Mouse (Mus musculus): ENCODE measurements around the gene Fam71a.

The Fam71a gene

GRCm38 (mm10) chr1:191164717-191165116, at the start of gene Fam71a:
Gene Fam71a (minus strand): TSS chr1:191164817.
- no peak for DNase-seq

GRCm38 (mm10) chr1:191211096-191211495, 46.5 kb upstream of the Fam71a start:
- DNase-seq = no peak

GRCm38 (mm10) chr1:191205791-191206190, 41.2 kb upstream of the Fam71a start:
- no peak for DNase-seq

- no peak for DNase-seq
Measured at GRCm38 (mm10) chr1:191204876-191205275, 40.3 kb upstream of the Fam71a start.

- DNase-seq = peak; percentile 35
Measured at GRCm38 (mm10) chr1:191203496-191203895, 38.9 kb upstream of the Fam71a start.

- DNase-seq = no peak
Measured at GRCm38 (mm10) chr1:191202208-191202952, 37.8 kb upstream of the Fam71a start.

GRCm38 (mm10) chr1:191200816-191201602, 36.4 kb upstream of the Fam71a start:
- DNase-seq = no peak

- DNase-seq = no peak
Measured at GRCm38 (mm10) chr1:191197916-191198315, 33.3 kb upstream of the Fam71a start.

GRCm38 (mm10) chr1:191196016-191196415, 31.4 kb upstream of the Fam71a start:
- DNase-seq = peak; percentile 38

- peak; percentile 31 for DNase-seq
Measured at GRCm38 (mm10) chr1:191193657-191194424, 29.2 kb upstream of the Fam71a start.

GRCm38 (mm10) chr1:191192751-191193150, 28.1 kb upstream of the Fam71a start:
- no peak for DNase-seq

GRCm38 (mm10) chr1:191192213-191192612, 27.6 kb upstream of the Fam71a start:
- no peak for DNase-seq

GRCm38 (mm10) chr1:191189671-191190372, 25.2 kb upstream of the Fam71a start:
- DNase-seq = no peak

GRCm38 (mm10) chr1:191186386-191186770, 21.8 kb upstream of the Fam71a start:
- peak; percentile 61 for DNase-seq

- DNase-seq = no peak
Measured at GRCm38 (mm10) chr1:191185761-191186385, 21.3 kb upstream of the Fam71a start.

GRCm38 (mm10) chr1:191184841-191185251, 20.2 kb upstream of the Fam71a start:
- DNase-seq = peak; percentile 46

GRCm38 (mm10) chr1:191184066-191184815, 19.6 kb upstream of the Fam71a start:
- peak; percentile 28 for DNase-seq

- DNase-seq = peak; percentile 99
Measured at GRCm38 (mm10) chr1:191183163-191184065, 18.8 kb upstream of the Fam71a start.

- peak; percentile 64 for DNase-seq
Measured at GRCm38 (mm10) chr1:191182431-191183162, 18.0 kb upstream of the Fam71a start.

Measured in kidney, adult 11 months (tissue).